Mouse (Mus musculus) testis, adult 2 months (tissue): Measurements from ENCODE around the gene Tbx3. TPM values are rescaled to one million over a fixed set of nuclear protein-coding genes. Genes with fewer than 3 reads are reported as not detected.

Experiments used
- H3K27ac ChIP-seq: fragments of 200-500 bp; 2 replicates; pipeline ENCODE4 v1.5.1; 2012; ENCODE audit warnings: low read depth, low read length; ENCODE audit not compliant: control insufficient read depth, insufficient read depth
- H3K27me3 ChIP-seq: fragments of 200-500 bp; 2 replicates; pipeline ENCODE4 v1.6.1; 2012; ENCODE audit warnings: mild to moderate bottlenecking, low read length, moderate library complexity; ENCODE audit not compliant: control insufficient read depth, insufficient read depth
- H3K36me3 ChIP-seq: fragments of 200-500 bp; 2 replicates; pipeline ENCODE4 v1.6.1; 2012; ENCODE audit warnings: mild to moderate bottlenecking, low read length; ENCODE audit not compliant: control insufficient read depth, insufficient read depth
- H3K4me1 ChIP-seq: fragments of 200-500 bp; 2 replicates; pipeline ENCODE4 v1.6.1; 2012; ENCODE audit warnings: low read length; ENCODE audit not compliant: control insufficient read depth, insufficient read depth
- H3K4me3 ChIP-seq: fragments of 200-500 bp; 2 replicates; pipeline ENCODE4 v1.5.1; 2012; ENCODE audit warnings: low read depth, mild to moderate bottlenecking, low read length, moderate library complexity, mixed read lengths; ENCODE audit not compliant: control insufficient read depth
- CTCF ChIP-seq: fragments of 200-500 bp; IDR thresholded peaks from 2 replicates; pipeline ENCODE4 v1.5.1; 2012; ENCODE audit warnings: low read depth, mild to moderate bottlenecking, inconsistent platforms, low read length, moderate library complexity; ENCODE audit not compliant: control insufficient read depth, insufficient read depth, insufficient replicate concordance
- POLR2A ChIP-seq: fragments of 200-500 bp; IDR thresholded peaks from 2 replicates; pipeline ENCODE4 v1.6.1; 2012; ENCODE audit warnings: low read depth, mild to moderate bottlenecking, inconsistent platforms, low read length, moderate library complexity; ENCODE audit not compliant: control insufficient read depth
- polyA plus RNA-seq: library from polyadenylated mRNA; depleted of rRNA; stranded (reverse); fragments of >200 nt; gene quantifications from 2 replicates; pipeline ENCODE4 v1.2.3, GENCODE M21; 2012

Gene Tbx3
- polyA plus RNA-seq, 1 experiment: 0.52 TPM

GRCm38 (mm10) chr5:119633581-119633980, 36.9 kb upstream of the Tbx3 start:
- no peak overlapping the region for H3K4me3 ChIP-seq
- no peaks in the 10 kb centered on the region for H3K27me3 ChIP-seq

GRCm38 (mm10) chr5:119634861-119635260, 35.6 kb upstream of the Tbx3 start:
- no peaks in the 10 kb centered on the region for H3K27me3 ChIP-seq
- TF ChIP-seq CTCF: no peak
- no peak for TF ChIP-seq POLR2A

More at GRCm38 (mm10) chr5:119633581-119633980, 36.9 kb upstream of the Tbx3 start:
- TF ChIP-seq CTCF (no peak), POLR2A (no peak)
- Histone ChIP-seq H3K4me1 (no peaks in the 10 kb centered on the region), H3K27ac (no peak overlapping the region), H3K36me3 (no peaks in the 10 kb centered on the region)

GRCm38 (mm10) chr5:119638300-119638699, 32.2 kb upstream of the Tbx3 start:
- Histone ChIP-seq H3K27ac (no peak overlapping the region), H3K36me3 (no peaks in the 10 kb centered on the region), H3K27me3 (no peaks in the 10 kb centered on the region), H3K4me1 (peaks cover 7% of the 10 kb centered on the region), H3K4me3 (no peak overlapping the region)
- no peak for TF ChIP-seq POLR2A
- no peak for TF ChIP-seq CTCF

More at GRCm38 (mm10) chr5:119634861-119635260, 35.6 kb upstream of the Tbx3 start:
- H3K27ac ChIP-seq: no peak overlapping the region
- H3K4me1 ChIP-seq: no peaks in the 10 kb centered on the region
- H3K36me3 ChIP-seq: no peaks in the 10 kb centered on the region
- no peak overlapping the region for H3K4me3 ChIP-seq

- H3K36me3 ChIP-seq: no peaks in the 10 kb centered on the region
- no peak overlapping the region for H3K4me3 ChIP-seq
- no peak for TF ChIP-seq CTCF
- TF ChIP-seq POLR2A: no peak
- no peak overlapping the region for H3K27ac ChIP-seq
- no peaks in the 10 kb centered on the region for H3K27me3 ChIP-seq
- H3K4me1 ChIP-seq: peaks cover 7% of the 10 kb centered on the region
Observed at GRCm38 (mm10) chr5:119641094-119641493, 29.4 kb upstream of the Tbx3 start.

- no peaks in the 10 kb centered on the region for H3K27me3 ChIP-seq
- no peak overlapping the region for H3K4me3 ChIP-seq
- H3K27ac ChIP-seq: no peak overlapping the region
- no peaks in the 10 kb centered on the region for H3K36me3 ChIP-seq
- no peak for TF ChIP-seq CTCF
- no peak for TF ChIP-seq POLR2A
- peaks cover 7% of the 10 kb centered on the region for H3K4me1 ChIP-seq
Observed at GRCm38 (mm10) chr5:119641714-119642113, 28.8 kb upstream of the Tbx3 start.

GRCm38 (mm10) chr5:119646965-119647364, 23.5 kb upstream of the Tbx3 start:
- H3K36me3 ChIP-seq: no peaks in the 10 kb centered on the region
- H3K4me1 ChIP-seq: no peaks in the 10 kb centered on the region
- no peak overlapping the region for H3K27ac ChIP-seq
- no peak overlapping the region for H3K4me3 ChIP-seq
- H3K27me3 ChIP-seq: no peaks in the 10 kb centered on the region
- TF ChIP-seq POLR2A: no peak
- no peak for TF ChIP-seq CTCF

- Histone ChIP-seq H3K36me3 (no peaks in the 10 kb centered on the region), H3K27me3 (no peaks in the 10 kb centered on the region), H3K4me1 (no peaks in the 10 kb centered on the region), H3K27ac (no peak overlapping the region), H3K4me3 (no peak overlapping the region)
- TF ChIP-seq POLR2A (no peak), CTCF (no peak)
Observed at GRCm38 (mm10) chr5:119651135-119651965, 19.1 kb upstream of the Tbx3 start.
